Mouse (Mus musculus): ENCODE data around the gene Dnah6. TPM values are rescaled to one million over a fixed set of nuclear protein-coding genes. Genes with fewer than 3 reads are reported as not detected.

Gene Dnah6
- polyA plus RNA-seq, 1 experiment from 2014 or later = 0.17 TPM

DNA sequence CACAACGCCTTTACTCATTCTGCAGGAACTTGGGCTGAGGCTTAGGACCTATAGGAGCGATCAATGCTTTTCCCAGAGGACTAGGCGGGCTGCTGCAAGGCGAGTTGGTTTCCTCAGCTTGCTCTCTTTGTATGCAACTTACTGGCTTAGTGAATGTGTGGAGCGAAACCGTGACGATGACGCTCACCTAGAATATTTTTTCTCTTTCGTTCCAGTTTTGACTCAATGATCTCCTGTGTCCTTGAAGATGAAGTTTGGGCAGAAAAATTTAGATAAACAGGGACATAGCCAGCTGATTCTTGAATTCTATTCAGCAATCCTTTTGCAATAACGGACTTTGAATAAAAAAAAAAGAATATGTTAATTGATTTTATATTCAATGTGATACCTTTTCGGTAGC, 101.1 kb downstream of the Dnah6 start:
- Histone ChIP-seq H3K27me3 (no peaks in the 10 kb centered on the region), H3K4me3 (no peak overlapping the region)

DNA sequence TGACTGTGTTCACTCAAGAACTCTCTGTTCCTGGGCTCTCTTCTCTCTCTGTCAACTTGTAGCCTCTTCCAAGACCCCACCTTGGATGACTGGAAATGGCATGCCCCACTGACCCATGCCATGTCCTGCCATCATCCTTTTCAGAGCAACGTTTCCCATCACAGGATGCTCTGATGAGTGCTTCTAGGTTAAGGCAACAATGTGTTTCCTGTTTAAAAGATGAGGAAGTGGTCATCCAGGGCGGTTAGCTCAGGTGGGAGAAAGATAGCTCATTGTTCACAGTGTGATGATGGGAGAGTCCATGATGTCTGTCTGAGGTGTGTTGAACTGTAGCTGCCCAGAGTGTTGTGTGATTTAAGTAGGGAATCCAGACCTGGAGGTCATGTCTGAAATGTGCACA, 107.6 kb downstream of the Dnah6 start:
- Histone ChIP-seq H3K9ac (no peak overlapping the region), H3K4me3 (no peak overlapping the region), H3K4me2 (no peak overlapping the region), H3K27me3 (no peaks in the 10 kb centered on the region), H3K9me3 (replicated peaks) (no peaks in the 10 kb centered on the region), H3K4me1 (no peaks in the 10 kb centered on the region), H3K27ac (no peak overlapping the region), H3K36me3 (ENCODE audit: poor library complexity, severe bottlenecking) (no peaks in the 10 kb centered on the region)
- no peak for ATAC-seq
- WGBS = 86% methylated on average over 2 of the region's 2 CpGs

More for the DNA sequence above, 101.1 kb downstream of the Dnah6 start:
- no peaks in the 10 kb centered on the region for H3K9me3 ChIP-seq (replicated peaks)
- no peak overlapping the region for H3K9ac ChIP-seq
- 79% methylated on average over 11 of the region's 11 CpGs for WGBS
- H3K36me3 ChIP-seq (ENCODE audit: poor library complexity, severe bottlenecking) = no peaks in the 10 kb centered on the region
- H3K4me2 ChIP-seq = no peak overlapping the region
- ATAC-seq = no peak
- no peaks in the 10 kb centered on the region for H3K4me1 ChIP-seq
- no peak overlapping the region for H3K27ac ChIP-seq

DNA sequence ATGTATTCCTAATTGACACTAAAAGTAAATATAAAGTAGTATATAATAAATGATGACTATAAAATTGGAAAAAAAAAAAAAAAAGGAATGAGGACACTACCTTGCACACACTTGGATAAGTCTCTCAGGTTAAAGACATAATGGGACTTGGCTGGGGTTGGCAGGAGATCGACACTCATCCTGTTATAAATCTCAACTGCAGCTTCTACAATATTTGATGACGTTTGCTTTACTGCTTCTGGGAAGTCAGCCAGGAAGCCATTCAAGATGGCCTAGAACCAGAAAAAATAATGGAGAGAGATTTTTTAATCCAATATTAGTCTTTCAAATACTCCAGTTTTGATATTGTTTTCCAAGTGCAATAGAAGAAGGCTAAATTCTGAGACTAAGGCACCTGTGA, 108.1 kb downstream of the Dnah6 start:
- Histone ChIP-seq H3K4me1 (no peaks in the 10 kb centered on the region), H3K9ac (no peak overlapping the region), H3K4me3 (no peak overlapping the region), H3K36me3 (ENCODE audit: poor library complexity, severe bottlenecking) (no peaks in the 10 kb centered on the region), H3K9me3 (replicated peaks) (no peaks in the 10 kb centered on the region), H3K27ac (no peak overlapping the region), H3K27me3 (no peaks in the 10 kb centered on the region), H3K4me2 (no peak overlapping the region)
- WGBS = 77% methylated on average over 2 of the region's 2 CpGs
- ATAC-seq = no peak

DNA sequence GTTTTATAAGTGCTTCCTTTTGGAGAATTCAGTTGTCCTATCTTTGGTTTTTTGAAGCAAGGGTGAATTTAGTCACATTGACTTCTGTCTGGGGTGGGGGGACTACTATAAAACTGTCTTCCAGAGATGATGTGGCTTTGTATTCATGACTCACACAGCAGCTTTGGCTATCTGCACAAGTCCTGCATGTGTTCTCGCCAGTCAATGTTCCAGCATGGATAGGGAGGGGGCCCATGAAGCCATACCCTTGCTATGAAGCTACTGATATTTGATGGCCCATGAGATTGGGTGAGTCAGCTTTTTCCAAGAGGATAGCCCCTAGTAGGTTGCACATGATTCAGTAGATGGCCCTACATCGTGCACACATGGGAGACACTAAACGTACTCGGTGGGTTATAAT, 128.3 kb downstream of the Dnah6 start:
- Histone ChIP-seq H3K9ac (no peak overlapping the region), H3K27ac (no peak overlapping the region), H3K27me3 (no peaks in the 10 kb centered on the region), H3K4me2 (no peak overlapping the region), H3K9me3 (replicated peaks) (peaks cover 5% of the 10 kb centered on the region; the same call in 1 of the 2 replicates), H3K4me1 (no peaks in the 10 kb centered on the region), H3K36me3 (ENCODE audit: poor library complexity, severe bottlenecking) (no peaks in the 10 kb centered on the region), H3K4me3 (no peak overlapping the region)
- ATAC-seq = no peak
- WGBS = 93% methylated on average over 4 of the region's 4 CpGs

DNA sequence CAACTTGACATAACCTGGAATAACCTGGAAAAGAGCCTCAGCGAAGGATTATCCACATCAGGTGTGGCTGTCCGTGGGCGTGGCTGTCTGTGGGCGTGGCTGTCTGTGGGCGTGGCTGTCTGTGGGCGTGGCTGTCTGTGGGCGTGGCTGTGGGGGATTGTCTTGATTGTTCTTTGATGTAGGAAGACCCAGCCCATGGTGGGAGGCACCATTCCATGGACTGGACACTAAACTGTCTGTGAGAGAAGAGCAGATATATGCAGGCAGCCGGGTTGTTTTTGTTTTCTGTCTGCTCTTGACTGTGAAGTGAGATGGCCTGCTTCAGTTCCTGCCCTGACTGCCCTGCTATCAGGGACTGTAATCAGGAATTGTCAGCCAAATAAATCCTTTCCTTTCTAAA, 130.6 kb downstream of the Dnah6 start:
- H3K9ac ChIP-seq = no peak overlapping the region
- no peak for ATAC-seq
- no peak overlapping the region for H3K27ac ChIP-seq
- H3K4me1 ChIP-seq = no peaks in the 10 kb centered on the region
- WGBS = 78% methylated on average over 8 of the region's 8 CpGs
- H3K36me3 ChIP-seq (ENCODE audit: poor library complexity, severe bottlenecking) = no peaks in the 10 kb centered on the region
- no peak overlapping the region for H3K4me3 ChIP-seq
- no peaks in the 10 kb centered on the region for H3K27me3 ChIP-seq
- no peak overlapping the region for H3K4me2 ChIP-seq
- H3K9me3 ChIP-seq (replicated peaks) = no peaks in the 10 kb centered on the region

DNA sequence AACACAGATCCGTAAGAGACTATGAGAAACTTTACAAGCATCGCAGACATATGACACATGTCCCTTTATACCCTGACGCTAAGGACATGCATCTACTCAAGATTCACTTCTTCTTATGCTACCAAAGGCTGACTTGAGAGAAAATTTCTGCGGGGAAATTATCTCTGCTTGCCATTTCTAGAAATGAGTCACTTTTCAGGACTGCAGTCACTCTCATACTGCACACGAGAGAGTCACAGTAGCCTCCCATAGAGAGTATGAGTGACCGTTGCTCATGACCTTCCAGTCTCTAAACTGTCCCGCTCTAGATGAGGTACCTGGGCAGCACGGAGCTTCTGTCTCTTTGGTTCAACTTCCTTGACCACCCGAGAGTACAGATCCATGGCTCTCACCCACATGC, 138.9 kb downstream of the Dnah6 start:
- H3K9ac ChIP-seq = no peak overlapping the region
- ATAC-seq = no peak
- H3K27me3 ChIP-seq = no peaks in the 10 kb centered on the region
- H3K36me3 ChIP-seq (ENCODE audit: poor library complexity, severe bottlenecking) = no peaks in the 10 kb centered on the region
- no peak overlapping the region for H3K4me3 ChIP-seq
- peaks cover 6% of the 10 kb centered on the region; the same call in 1 of the 2 replicates for H3K9me3 ChIP-seq (replicated peaks)
- no peak overlapping the region for H3K4me2 ChIP-seq
- H3K27ac ChIP-seq = no peak overlapping the region
- no peaks in the 10 kb centered on the region for H3K4me1 ChIP-seq
- WGBS = 95% methylated on average over 9 of the region's 9 CpGs

DNA sequence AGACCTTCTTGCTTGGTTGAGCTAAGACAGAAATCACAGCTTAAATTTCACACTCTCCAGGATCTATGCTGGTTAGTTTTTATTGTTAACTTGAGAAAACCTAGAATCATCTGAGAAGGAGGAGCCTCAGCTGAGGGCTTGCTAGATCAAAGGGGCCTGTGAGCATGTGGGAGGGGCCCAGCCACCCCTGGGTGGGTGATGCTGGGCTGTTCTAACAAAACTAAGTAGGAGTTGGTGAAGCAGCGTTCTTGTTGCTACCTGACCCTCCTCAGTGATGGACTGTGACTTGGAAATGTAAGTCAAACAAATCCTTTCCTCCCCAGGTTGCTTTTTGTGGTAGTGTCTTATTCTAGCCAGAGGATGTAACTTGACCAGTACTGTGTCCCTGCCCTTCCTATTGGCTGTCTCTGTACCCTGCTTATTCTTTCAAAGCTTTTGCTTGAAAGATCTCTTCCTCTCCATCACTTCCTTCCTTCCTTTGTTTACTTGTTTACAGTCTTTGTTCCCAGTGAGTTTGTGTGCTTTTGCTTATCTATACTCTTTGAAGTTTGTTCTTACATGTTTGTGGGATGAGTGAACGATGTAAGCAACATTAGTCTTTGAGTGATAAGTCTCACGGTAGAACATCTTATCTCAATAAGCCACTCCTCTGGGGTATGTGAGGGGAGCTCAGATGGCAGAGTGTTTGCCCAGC, 149.2 kb downstream of the Dnah6 start:
- Histone ChIP-seq H3K9ac (no peak overlapping the region), H3K27me3 (no peaks in the 10 kb centered on the region), H3K27ac (no peak overlapping the region), H3K36me3 (ENCODE audit: poor library complexity, severe bottlenecking) (no peaks in the 10 kb centered on the region), H3K9me3 (replicated peaks) (peaks cover 5% of the 10 kb centered on the region), H3K4me2 (no peak overlapping the region), H3K4me3 (no peak overlapping the region), H3K4me1 (no peaks in the 10 kb centered on the region)
- ATAC-seq = no peak
- WGBS = 81% methylated on average over 3 of the region's 3 CpGs

DNA sequence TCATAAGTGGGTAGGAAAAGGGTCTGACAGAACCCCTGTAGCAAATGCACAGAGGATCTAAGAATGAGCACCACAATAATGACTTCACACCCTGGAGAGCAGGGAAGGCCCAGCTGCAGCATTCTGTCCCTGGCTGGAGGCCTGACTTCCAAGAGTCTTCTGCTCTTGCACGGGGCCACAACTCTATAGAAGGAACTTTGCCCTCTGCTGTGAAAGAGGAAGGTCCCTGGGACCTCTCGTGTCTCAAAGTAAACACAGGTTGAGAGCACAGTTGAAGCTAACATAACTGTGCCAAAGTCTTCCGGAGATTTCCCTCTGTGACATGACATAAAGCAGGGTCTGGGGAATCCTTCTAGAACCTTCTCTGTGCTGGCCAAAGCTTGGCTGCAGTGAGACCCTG, 150.2 kb downstream of the Dnah6 start:
- Histone ChIP-seq H3K9me3 (replicated peaks) (no peaks in the 10 kb centered on the region), H3K4me3 (no peak overlapping the region), H3K27ac (no peak overlapping the region), H3K4me1 (no peaks in the 10 kb centered on the region), H3K9ac (no peak overlapping the region), H3K27me3 (no peaks in the 10 kb centered on the region), H3K4me2 (no peak overlapping the region), H3K36me3 (ENCODE audit: poor library complexity, severe bottlenecking) (no peaks in the 10 kb centered on the region)
- ATAC-seq = no peak
- WGBS = 89% methylated on average over 3 of the region's 3 CpGs

DNA sequence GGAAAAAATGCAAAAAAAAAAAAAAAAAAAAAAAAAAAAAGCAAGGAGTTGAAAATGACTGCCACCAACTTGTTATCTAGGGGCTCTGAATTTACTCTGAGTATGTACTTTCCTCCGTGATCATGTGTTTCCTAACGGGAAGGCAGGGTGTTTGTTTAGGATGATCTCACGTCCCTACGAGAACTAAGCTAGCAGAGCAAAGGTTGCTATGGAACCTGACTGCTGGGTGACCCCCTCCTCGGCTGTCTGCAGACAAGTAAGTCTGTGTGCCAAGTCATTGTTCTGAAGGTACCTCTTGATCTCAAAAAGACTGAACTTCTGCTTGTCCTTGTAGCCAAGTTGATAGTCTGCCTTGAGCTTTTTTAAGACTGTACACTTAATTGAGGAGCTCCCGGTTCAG, 150.8 kb downstream of the Dnah6 start:
- H3K4me1 ChIP-seq = no peaks in the 10 kb centered on the region
- WGBS = 85% methylated on average over 6 of the region's 6 CpGs
- H3K4me3 ChIP-seq = no peak overlapping the region
- no peak overlapping the region for H3K27ac ChIP-seq
- H3K36me3 ChIP-seq (ENCODE audit: poor library complexity, severe bottlenecking) = no peaks in the 10 kb centered on the region
- no peaks in the 10 kb centered on the region for H3K27me3 ChIP-seq
- no peaks in the 10 kb centered on the region for H3K9me3 ChIP-seq (replicated peaks)
- no peak overlapping the region for H3K4me2 ChIP-seq
- no peak overlapping the region for H3K9ac ChIP-seq
- no peak for ATAC-seq

DNA sequence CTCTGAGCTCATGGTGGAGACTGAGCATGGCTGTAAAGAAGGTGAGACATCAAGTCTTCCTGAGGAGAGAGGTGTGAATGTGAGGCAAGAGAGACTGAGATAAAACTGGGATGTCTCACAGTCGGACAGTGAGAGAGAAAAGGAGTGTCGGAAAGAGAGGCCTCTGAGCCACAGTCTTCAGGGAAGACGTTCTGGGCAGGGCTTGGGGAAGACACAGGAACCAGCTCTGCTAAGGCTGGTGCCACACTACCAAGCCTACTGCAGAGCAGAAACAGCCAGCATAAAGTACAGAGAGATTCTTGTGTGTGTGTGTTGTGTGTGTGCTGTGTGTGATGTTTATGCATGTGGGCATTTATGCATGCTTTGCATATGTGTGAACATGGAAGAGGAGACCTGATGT, 156.9 kb downstream of the Dnah6 start:
- Histone ChIP-seq H3K36me3 (ENCODE audit: poor library complexity, severe bottlenecking) (no peaks in the 10 kb centered on the region), H3K9ac (no peak overlapping the region), H3K9me3 (replicated peaks) (no peaks in the 10 kb centered on the region), H3K27ac (no peak overlapping the region), H3K4me1 (no peaks in the 10 kb centered on the region), H3K4me2 (no peak overlapping the region), H3K27me3 (no peaks in the 10 kb centered on the region), H3K4me3 (no peak overlapping the region)
- 92% methylated on average over 3 of the region's 3 CpGs for WGBS
- no peak for ATAC-seq

DNA sequence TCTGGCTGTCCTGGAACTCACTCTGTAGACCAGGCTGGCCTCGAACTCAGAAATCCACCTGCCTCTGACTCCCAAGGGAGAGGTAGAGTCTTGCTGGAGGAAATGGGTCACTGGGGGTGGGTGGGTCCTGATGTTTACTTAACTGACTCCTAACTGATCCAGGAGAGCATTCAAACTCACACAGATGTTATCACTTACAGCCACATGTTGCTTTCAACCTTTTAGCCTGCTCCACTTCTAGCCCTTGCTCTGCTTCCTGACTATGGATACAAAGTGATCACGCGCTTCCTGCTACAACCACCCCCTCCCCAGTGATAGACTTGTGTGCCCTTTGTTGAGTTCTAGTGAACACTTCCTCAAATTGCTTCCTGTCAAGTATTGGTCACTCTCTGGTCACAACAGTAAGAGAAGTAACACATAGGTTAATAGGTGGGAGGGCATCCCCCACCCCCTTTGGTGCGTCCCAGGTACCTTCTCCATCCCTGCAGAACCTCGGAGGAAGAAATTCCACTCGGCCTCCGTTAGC, 161.8 kb downstream of the Dnah6 start:
- ATAC-seq = no peak

DNA sequence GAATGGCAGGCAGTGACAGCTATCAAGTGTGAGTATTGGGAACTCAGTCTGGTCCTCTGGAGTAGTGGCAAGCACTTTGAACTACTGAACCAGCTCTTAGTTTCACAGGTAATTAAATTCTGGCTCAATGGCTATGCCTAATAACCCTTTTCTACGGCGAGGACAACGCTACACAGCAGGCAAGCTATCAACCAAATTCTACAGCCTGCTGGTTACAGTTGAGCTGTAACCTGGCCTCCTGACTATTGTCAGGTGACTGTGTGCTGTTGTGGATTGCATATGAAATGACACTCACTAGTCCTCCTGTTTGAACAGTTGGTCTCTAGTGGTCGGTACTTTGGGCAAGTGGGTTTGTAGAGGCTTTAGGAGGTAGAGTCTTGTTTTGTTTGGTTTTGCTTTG, 162.3 kb downstream of the Dnah6 start:
- Histone ChIP-seq H3K27me3 (no peaks in the 10 kb centered on the region), H3K27ac (no peak overlapping the region), H3K4me2 (no peak overlapping the region), H3K9me3 (replicated peaks) (0 out of 2 replicates have a peak, but pooled peaks cover 6% of the 10 kb centered on the region), H3K4me1 (no peaks in the 10 kb centered on the region), H3K9ac (no peak overlapping the region), H3K36me3 (ENCODE audit: poor library complexity, severe bottlenecking) (no peaks in the 10 kb centered on the region), H3K4me3 (no peak overlapping the region)
- 76% methylated on average over 4 of the region's 4 CpGs for WGBS
- no peak for ATAC-seq

More for the DNA sequence above, 161.8 kb downstream of the Dnah6 start:
- Histone ChIP-seq H3K4me1 (no peaks in the 10 kb centered on the region), H3K4me3 (no peak overlapping the region), H3K9ac (no peak overlapping the region), H3K9me3 (replicated peaks) (0 out of 2 replicates have a peak, but pooled peaks cover 6% of the 10 kb centered on the region), H3K27ac (no peak overlapping the region), H3K4me2 (no peak overlapping the region), H3K27me3 (no peaks in the 10 kb centered on the region), H3K36me3 (ENCODE audit: poor library complexity, severe bottlenecking) (no peaks in the 10 kb centered on the region)
- WGBS = 92% methylated on average over 7 of the region's 7 CpGs

DNA sequence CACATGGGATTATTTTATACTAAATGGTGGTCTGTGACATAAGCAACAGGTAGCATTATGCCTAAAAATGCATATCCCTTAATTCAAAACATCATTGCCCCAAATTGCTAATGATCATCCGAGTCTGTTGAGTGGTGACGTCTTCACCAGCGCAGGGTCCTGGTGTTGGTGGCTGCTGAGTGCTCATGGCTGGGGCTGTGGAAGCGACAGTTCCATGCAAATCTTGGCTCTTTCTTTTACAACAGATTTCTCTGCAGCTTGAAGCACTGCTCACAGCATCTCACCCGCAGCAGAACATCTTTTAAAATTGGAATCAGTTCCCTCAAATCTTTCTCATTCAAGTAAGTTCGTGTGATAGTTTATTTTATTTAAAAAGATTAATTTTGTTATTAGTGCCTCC, 166.1 kb downstream of the Dnah6 start:
- no peak for ATAC-seq
- no peaks in the 10 kb centered on the region for H3K4me1 ChIP-seq
- no peak overlapping the region for H3K27ac ChIP-seq
- H3K27me3 ChIP-seq = no peaks in the 10 kb centered on the region
- no peak overlapping the region for H3K4me2 ChIP-seq
- 93% methylated on average over 6 of the region's 6 CpGs for whole genome bisulfite sequencing
- H3K9me3 ChIP-seq (replicated peaks) = 0 out of 2 replicates have a peak, but pooled peaks cover 6% of the 10 kb centered on the region
- no peak overlapping the region for H3K4me3 ChIP-seq
- no peaks in the 10 kb centered on the region for H3K36me3 ChIP-seq (ENCODE audit: poor library complexity, severe bottlenecking)
- H3K9ac ChIP-seq = no peak overlapping the region
